In the genomic region with DNA sequence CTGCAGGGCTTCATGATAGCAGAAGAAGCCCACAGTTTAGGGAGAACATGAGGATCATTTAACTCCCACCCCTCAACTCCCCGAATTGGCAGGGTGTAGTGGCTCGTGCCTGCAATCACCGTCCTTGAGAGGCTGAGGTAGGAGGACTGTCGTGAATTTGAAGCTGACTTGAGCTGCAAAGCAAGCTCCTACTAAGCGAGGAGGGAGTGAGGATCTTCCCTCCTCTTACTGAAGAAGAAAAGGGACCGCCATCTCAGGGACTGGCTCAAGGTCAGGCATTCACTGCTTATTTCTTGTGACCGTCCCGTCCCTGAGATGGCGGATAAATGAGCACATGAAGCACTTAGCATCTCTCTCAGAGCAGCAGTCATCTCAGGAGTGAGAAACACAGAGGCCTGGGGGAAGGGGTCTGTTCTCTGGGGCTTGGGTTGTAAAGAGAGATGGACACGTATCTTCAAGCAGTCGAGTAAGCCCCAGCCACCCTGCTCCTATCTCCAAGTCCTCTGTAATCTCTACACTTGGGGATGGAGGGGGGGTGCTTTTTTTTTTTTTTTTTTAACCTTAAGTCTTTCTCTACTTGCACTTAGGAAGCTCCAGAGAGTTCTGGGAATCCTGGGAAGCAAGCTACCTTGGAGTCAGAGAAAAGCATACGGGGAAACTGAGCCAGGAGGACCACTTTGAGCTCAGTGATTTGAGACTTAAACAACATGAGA, we compare ENCODE assay signal across 8 mouse cellular contexts. TPM values are rescaled to one million over a fixed set of nuclear protein-coding genes. Genes with fewer than 3 reads are reported as not detected.
A peak's percentile ranks its signal among the peaks of the same experiment; 100 is the strongest.
DNase-seq lines count a peak whose midpoint lies in the region; ATAC-seq and TF ChIP-seq lines count a peak whose summit lies in the region.

No protein-coding gene starts in this region.

- H3K27ac ChIP-seq in embryonic facial prominence, embryonic 14.5 days (replicated peaks; ENCODE audit: low read depth, low read length) = peak overlapping the region; percentile 74
- H3K27ac ChIP-seq in limb, embryonic 10.5 days = peak overlapping the region; percentile 87
- peak overlapping the region; percentile 78 for H3K27ac ChIP-seq in neural tube, embryonic 15.5 days (replicated peaks)

- 23% methylated on average over 12 of the region's 12 CpGs for WGBS in lung, adult 2 months
- WGBS in embryonic facial prominence, embryonic 14.5 days = 54% methylated on average over 12 of the region's 12 CpGs
- WGBS in limb, embryonic 10.5 days = 45% methylated on average over 12 of the region's 12 CpGs
- 39% methylated on average over 12 of the region's 12 CpGs for WGBS in neural tube, embryonic 15.5 days

- H3K9ac ChIP-seq in embryonic facial prominence, embryonic 14.5 days (ENCODE audit: low read depth, low read length) = peak overlapping the region; percentile 48; the same call in 1 of the 2 replicates
- no peak overlapping the region for H3K9ac ChIP-seq in neural tube, embryonic 15.5 days (replicated peaks)

- no peak for TF ChIP-seq CTCF in lung, adult 2 months (IDR thresholded peaks at IDR 0.05; ENCODE audit: insufficient read depth, low read length)

- no peaks in the 10 kb centered on the region for H3K36me3 ChIP-seq in embryonic facial prominence, embryonic 14.5 days (ENCODE audit: control insufficient read depth, insufficient read depth, low read length)
- no peaks in the 10 kb centered on the region for H3K36me3 ChIP-seq in limb, embryonic 10.5 days
- peaks cover 3% of the 10 kb centered on the region; the same call in 1 of the 2 replicates for H3K36me3 ChIP-seq in neural tube, embryonic 15.5 days

- peak overlapping the region; percentile 53 for H3K4me3 ChIP-seq in lung, adult 2 months (replicated peaks; ENCODE audit: extremely low read depth, low read depth, low read length)
- H3K4me3 ChIP-seq in embryonic facial prominence, embryonic 14.5 days (ENCODE audit: low read depth, low read length) = peak overlapping the region; percentile 32; the same call in 1 of the 2 replicates
- H3K4me3 ChIP-seq in limb, embryonic 10.5 days = peak overlapping the region; percentile 55
- H3K4me3 ChIP-seq in neural tube, embryonic 15.5 days (replicated peaks) = no peak overlapping the region

- peaks cover 28% of the 10 kb centered on the region for H3K4me1 ChIP-seq in lung, adult 2 months (ENCODE audit: control insufficient read depth, insufficient read depth, low read length)
- peaks cover 40% of the 10 kb centered on the region for H3K4me1 ChIP-seq in embryonic facial prominence, embryonic 14.5 days (ENCODE audit: control insufficient read depth, insufficient read depth, low read length)
- H3K4me1 ChIP-seq in limb, embryonic 10.5 days = peaks cover 67% of the 10 kb centered on the region
- peaks cover 57% of the 10 kb centered on the region for H3K4me1 ChIP-seq in neural tube, embryonic 15.5 days

- H3K4me2 ChIP-seq in embryonic facial prominence, embryonic 14.5 days (ENCODE audit: low read depth, low read length) = peak overlapping the region; percentile 69
- peak overlapping the region; percentile 96 for H3K4me2 ChIP-seq in neural tube, embryonic 15.5 days

- no peaks in the 10 kb centered on the region for H3K9me3 ChIP-seq in embryonic facial prominence, embryonic 14.5 days (ENCODE audit: control insufficient read depth, low read length)
- H3K9me3 ChIP-seq in limb, embryonic 10.5 days (replicated peaks) = no peaks in the 10 kb centered on the region
- H3K9me3 ChIP-seq in neural tube, embryonic 15.5 days (replicated peaks) = no peaks in the 10 kb centered on the region

- 0 out of 2 replicates have a peak, but pooled peaks have one; percentile 3 for TF ChIP-seq POLR2A in lung, adult 2 months (IDR thresholded peaks at IDR 0.05; ENCODE audit: borderline replicate concordance, extremely low read depth, low read depth, low read length)

- no peaks in the 10 kb centered on the region for H3K27me3 ChIP-seq in embryonic facial prominence, embryonic 14.5 days (replicated peaks; ENCODE audit: control insufficient read depth, insufficient read depth, low read length)
- H3K27me3 ChIP-seq in limb, embryonic 10.5 days (ENCODE audit: low read depth, poor library complexity, severe bottlenecking) = no peaks in the 10 kb centered on the region
- H3K27me3 ChIP-seq in neural tube, embryonic 15.5 days (replicated peaks) = no peaks in the 10 kb centered on the region

- ATAC-seq in embryonic facial prominence, embryonic 14.5 days (ENCODE audit: low read depth) = no peak
- no peak; the same call in 1 of the 2 replicates for ATAC-seq in neural tube, embryonic 15.5 days (ENCODE audit: low FRiP score)

- peak; percentile 59 for DNase-seq in lung, adult 2 months
- DNase-seq in lung, postnatal 4 days = no peak
- no peak for DNase-seq in embryonic facial prominence, embryonic 14.5 days (ENCODE audit: low spot score)
- DNase-seq in limb, embryonic 10.5 days (ENCODE audit: low spot score) = no peak
- DNase-seq in gastrocnemius, postnatal 4 days (ENCODE audit: low spot score in 2 of 2) = no peak
- DNase-seq in spleen, postnatal 36 days (ENCODE audit: low spot score in 2 of 2) = no peak
- no peak for DNase-seq in spleen, adult 18-20 months

RNA-seq across cellular contexts. Expression of gene Nr1d1, which starts 1.1 kb away (rescaled TPM):
- 213 and 329 TPM in 2 replicates for polyA plus RNA-seq in lung, adult 2 months (2012; rRNA removed)
- 1.1 and 1.9 TPM in 2 replicates for polyA plus RNA-seq in embryonic facial prominence, embryonic 14.5 days (2014; fragmentation: Nextera tagmentation; extraction: Ambion mirVana)
- 1.2 and 1.5 TPM in 2 replicates for polyA plus RNA-seq in limb, embryonic 10.5 days (2016; fragmentation: Nextera tagmentation; extraction: Ambion mirVana)
- 3.8 and 4.0 TPM in 2 replicates for polyA plus RNA-seq in neural tube, embryonic 15.5 days (2015; fragmentation: Nextera tagmentation; extraction: Ambion mirVana)
- total RNA-seq in gastrocnemius, postnatal 4 days (2021) = 10 to 100 TPM; 26.7 to 34.2 TPM

RNA-seq across cellular contexts. Expression of gene Msl1, which starts 19.1 kb away (rescaled TPM):
- polyA plus RNA-seq in lung, adult 2 months (2012; rRNA removed) = 39.0 and 54.3 TPM in 2 replicates
- 18.1 and 18.5 TPM in 2 replicates for polyA plus RNA-seq in embryonic facial prominence, embryonic 14.5 days (2014; fragmentation: Nextera tagmentation; extraction: Ambion mirVana)
- 22.8 and 25.0 TPM in 2 replicates for polyA plus RNA-seq in limb, embryonic 10.5 days (2016; fragmentation: Nextera tagmentation; extraction: Ambion mirVana)
- 27.5 and 30.1 TPM in 2 replicates for polyA plus RNA-seq in neural tube, embryonic 15.5 days (2015; fragmentation: Nextera tagmentation; extraction: Ambion mirVana)
- 10 to 100 TPM; 79.3 to 83.9 TPM for total RNA-seq in gastrocnemius, postnatal 4 days (2021)

RNA-seq across cellular contexts. Expression of gene Casc3, which starts 28.5 kb away (rescaled TPM):
- 33.6 and 37.9 TPM in 2 replicates for polyA plus RNA-seq in lung, adult 2 months (2012; rRNA removed)
- polyA plus RNA-seq in embryonic facial prominence, embryonic 14.5 days (2014; fragmentation: Nextera tagmentation; extraction: Ambion mirVana) = 32.2 and 34.0 TPM in 2 replicates
- 46.7 and 51.9 TPM in 2 replicates for polyA plus RNA-seq in limb, embryonic 10.5 days (2016; fragmentation: Nextera tagmentation; extraction: Ambion mirVana)
- polyA plus RNA-seq in neural tube, embryonic 15.5 days (2015; fragmentation: Nextera tagmentation; extraction: Ambion mirVana) = 44.3 and 46.8 TPM in 2 replicates
- total RNA-seq in gastrocnemius, postnatal 4 days (2021) = 10 to 100 TPM; 28.3 to 31.6 TPM

RNA-seq across cellular contexts. Expression of gene Thra, which starts 35.8 kb away (rescaled TPM):
- polyA plus RNA-seq in lung, adult 2 months (2012; rRNA removed) = 142 and 159 TPM in 2 replicates
- 57.7 and 62.2 TPM in 2 replicates for polyA plus RNA-seq in embryonic facial prominence, embryonic 14.5 days (2014; fragmentation: Nextera tagmentation; extraction: Ambion mirVana)
- polyA plus RNA-seq in limb, embryonic 10.5 days (2016; fragmentation: Nextera tagmentation; extraction: Ambion mirVana) = 6.3 and 11.6 TPM in 2 replicates
- 104 and 125 TPM in 2 replicates for polyA plus RNA-seq in neural tube, embryonic 15.5 days (2015; fragmentation: Nextera tagmentation; extraction: Ambion mirVana)
- 100 to 1,000 TPM; 225 TPM for total RNA-seq in gastrocnemius, postnatal 4 days (2021)

RNA-seq across cellular contexts. Expression of gene Med24, which starts 47.0 kb away (rescaled TPM):
- polyA plus RNA-seq in lung, adult 2 months (2012; rRNA removed) = 45.0 and 55.1 TPM in 2 replicates
- polyA plus RNA-seq in embryonic facial prominence, embryonic 14.5 days (2014; fragmentation: Nextera tagmentation; extraction: Ambion mirVana) = 40.7 and 49.0 TPM in 2 replicates
- polyA plus RNA-seq in limb, embryonic 10.5 days (2016; fragmentation: Nextera tagmentation; extraction: Ambion mirVana) = 77.3 and 82.6 TPM in 2 replicates
- polyA plus RNA-seq in neural tube, embryonic 15.5 days (2015; fragmentation: Nextera tagmentation; extraction: Ambion mirVana) = 59.6 and 60.9 TPM in 2 replicates
- 10 to 100 TPM; 47.8 to 58.0 TPM for total RNA-seq in gastrocnemius, postnatal 4 days (2021)

Comparison
In these comparisons a context has a peak if more than half of its experiments do, and no peak if none do; other contexts are left out.
1. RNA of gene Nr1d1, which starts 1.1 kb away (polyA plus RNA-seq): 213 to 329 TPM in lung, adult 2 months; 3.8 to 4.0 TPM in neural tube, embryonic 15.5 days, 1.1 to 1.9 TPM in embryonic facial prominence, embryonic 14.5 days and 1.2 to 1.5 TPM in limb, embryonic 10.5 days; every median in the first group is over 10 times any median in the second.
2. Peak in every context shown above with its lines, with median percentiles within 50 percentile points of each other: H3K27ac ChIP-seq.